Mouse (Mus musculus) testis, adult 2 months (tissue): ENCODE results near the gene Hist1h2bj.

ENCODE experiments used
- CTCF ChIP-seq: fragments of 200-500 bp; IDR thresholded peaks from 2 replicates; pipeline ENCODE4 v1.5.1; 2012; ENCODE audit warnings: low read depth, mild to moderate bottlenecking, inconsistent platforms, low read length, moderate library complexity; ENCODE audit not compliant: control insufficient read depth, insufficient read depth, insufficient replicate concordance
- POLR2A ChIP-seq: fragments of 200-500 bp; IDR thresholded peaks from 2 replicates; pipeline ENCODE4 v1.6.1; 2012; ENCODE audit warnings: low read depth, mild to moderate bottlenecking, inconsistent platforms, low read length, moderate library complexity; ENCODE audit not compliant: control insufficient read depth

- TF ChIP-seq POLR2A (no peak), CTCF (no peak)
These were observed 20.5 kb downstream of the Hist1h2bj start for GRCm38 (mm10) chr13:22063468-22063867.
